Mouse (Mus musculus) neural tube, embryonic 14.5 days (tissue): ENCODE data around the gene Dscam. TPM values are rescaled to one million over a fixed set of nuclear protein-coding genes. Genes with fewer than 3 reads are reported as not detected.

Experiments used
- ATAC-seq: fragments of 200-750 bp; cut with Nextera tagmentation; 2 replicates; pipeline ENCODE4 v1.8.0; 2017; ENCODE audit warnings: low read depth, mild to moderate bottlenecking, moderate TSS enrichment, moderate library complexity
- H3K27ac ChIP-seq: fragments of 300-500 bp; sonication (generic); 2 replicates; pipeline ENCODE4 v1.5.1; 2014; ENCODE audit warnings: low read depth, mild to moderate bottlenecking, control low read depth, low read length, moderate library complexity, mixed read lengths
- H3K27me3 ChIP-seq: fragments of 300-500 bp; sonication (generic); 2 replicates; pipeline ENCODE4 v1.6.1; 2014; ENCODE audit warnings: low read length; ENCODE audit not compliant: control insufficient read depth, insufficient read depth
- H3K36me3 ChIP-seq: fragments of 300-500 bp; sonication (generic); 2 replicates; pipeline ENCODE4 v1.6.1; 2014; ENCODE audit warnings: low read length, mixed read lengths; ENCODE audit not compliant: control insufficient read depth, insufficient read depth
- H3K4me1 ChIP-seq: fragments of 300-500 bp; sonication (generic); 2 replicates; pipeline ENCODE4 v1.6.1; 2014; ENCODE audit warnings: low read length; ENCODE audit not compliant: control insufficient read depth, insufficient read depth
- H3K4me2 ChIP-seq: fragments of 300-500 bp; sonication (generic); 2 replicates; pipeline ENCODE4 v1.6.1; 2014; ENCODE audit warnings: mild to moderate bottlenecking, low read depth, low read length, control low read depth
- H3K4me3 ChIP-seq: fragments of 300-500 bp; sonication (generic); 2 replicates; pipeline ENCODE4 v1.5.1; 2014; ENCODE audit warnings: low read depth, low read length, control low read depth, mixed read lengths
- H3K9ac ChIP-seq: fragments of 300-500 bp; sonication (generic); replicated peaks from 2 replicates; pipeline ENCODE4 v1.6.1; 2014; ENCODE audit warnings: low read depth, mild to moderate bottlenecking, control low read depth, low read length, mixed read lengths
- H3K9me3 ChIP-seq: fragments of 300-500 bp; sonication (generic); 2 replicates; pipeline ENCODE4 v1.6.1; 2016; ENCODE audit warnings: low read length; ENCODE audit not compliant: control insufficient read depth
- WGBS: fragments of 180-500 bp; shearing (Covaris S2); extraction: QIAGEN DNeasy Blood & Tissue Kit; methylation state at CpG from one replicate; pipeline ENCODE4 v1.1.7; 2014; 5-methylcytosine and 5-hydroxymethylcytosine counted together
- polyA plus RNA-seq: library from polyadenylated mRNA; unstranded; fragments of >200 nt; fragmentation: Nextera tagmentation; extraction: Ambion mirVana; gene quantifications from 2 replicates; pipeline ENCODE4 v1.2.1, GENCODE M21; 2014

Gene Dscam
- polyA plus RNA-seq, 1 experiment from 2014 or later: 19.9 TPM

- no peak overlapping the region for H3K9ac ChIP-seq
- WGBS: 25% methylated on average over 12 of the region's 12 CpGs
- H3K4me1 ChIP-seq: peaks cover 6% of the 10 kb centered on the region; the same call in 1 of the 2 replicates
- no peaks in the 10 kb centered on the region for H3K9me3 ChIP-seq
- H3K4me2 ChIP-seq: peak overlapping the region; percentile 7; the same call in 1 of the 2 replicates
- peak overlapping the region; percentile 35; the same call in 1 of the 2 replicates for H3K27ac ChIP-seq
- H3K36me3 ChIP-seq: no peaks in the 10 kb centered on the region
- H3K27me3 ChIP-seq: no peaks in the 10 kb centered on the region
- peak; percentile 54; the same call in 1 of the 2 replicates for ATAC-seq
- no peak overlapping the region for H3K4me3 ChIP-seq
Measured at GRCm38 (mm10) chr16:97144544-97145194, 25.9 kb downstream of the Dscam start.

DNA sequence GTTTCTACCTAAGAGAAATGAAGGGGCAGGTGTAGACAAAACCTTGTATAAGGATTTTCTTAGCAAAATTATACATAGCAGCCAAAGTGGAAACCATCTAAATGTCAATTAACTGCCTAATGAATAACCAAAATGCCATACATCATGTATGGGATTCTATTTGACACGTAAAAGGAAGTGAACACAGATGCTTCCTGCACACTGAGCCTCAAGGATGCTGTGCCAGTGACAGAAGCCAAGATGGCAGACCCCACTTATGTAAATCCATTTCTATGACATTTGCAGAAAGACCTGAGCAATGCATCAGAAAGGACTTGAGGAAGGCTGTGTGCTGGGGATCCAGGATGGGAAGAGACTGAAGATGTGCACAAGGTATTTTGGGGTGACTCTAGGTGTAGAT lies 28.6 kb downstream of the Dscam start:
- no peak overlapping the region for H3K27ac ChIP-seq
- no peak overlapping the region for H3K9ac ChIP-seq
- H3K4me3 ChIP-seq: no peak overlapping the region
- no peaks in the 10 kb centered on the region for H3K9me3 ChIP-seq
- 89% methylated on average over 1 of the region's 1 CpGs for WGBS
- ATAC-seq: no peak
- peaks cover 6% of the 10 kb centered on the region; the same call in 1 of the 2 replicates for H3K4me1 ChIP-seq
- no peaks in the 10 kb centered on the region for H3K27me3 ChIP-seq
- no peak overlapping the region for H3K4me2 ChIP-seq
- H3K36me3 ChIP-seq: no peaks in the 10 kb centered on the region

- Histone ChIP-seq H3K9me3 (no peaks in the 10 kb centered on the region), H3K27me3 (no peaks in the 10 kb centered on the region), H3K4me2 (no peak overlapping the region), H3K27ac (no peak overlapping the region), H3K36me3 (no peaks in the 10 kb centered on the region), H3K4me1 (no peaks in the 10 kb centered on the region), H3K9ac (no peak overlapping the region), H3K4me3 (no peak overlapping the region)
- no peak for ATAC-seq
- WGBS: 85% methylated on average over 10 of the region's 10 CpGs
Measured at GRCm38 (mm10) chr16:97135003-97135827, 35.3 kb downstream of the Dscam start.

DNA sequence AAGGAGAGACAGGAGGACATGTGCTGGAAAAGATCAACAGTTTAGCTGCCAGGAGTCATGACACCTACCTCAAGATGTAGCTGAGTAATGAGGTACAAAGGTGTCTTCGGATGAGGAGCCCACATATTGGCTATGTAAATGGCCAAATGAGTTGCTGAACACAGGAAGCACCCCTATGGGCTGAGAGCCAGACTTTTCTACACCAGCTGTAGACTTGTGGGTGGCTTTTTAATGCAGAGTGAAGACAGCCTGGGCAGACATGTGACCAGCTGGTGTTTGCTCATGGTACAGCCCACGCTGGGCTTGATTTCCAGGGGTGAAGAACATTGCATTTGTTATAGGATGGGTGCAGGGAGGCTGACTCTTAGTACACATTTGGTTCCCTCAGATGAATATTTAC lies 43.3 kb downstream of the Dscam start:
- Histone ChIP-seq H3K9ac (no peak overlapping the region), H3K4me1 (no peaks in the 10 kb centered on the region), H3K27ac (no peak overlapping the region), H3K36me3 (no peaks in the 10 kb centered on the region), H3K4me3 (no peak overlapping the region), H3K9me3 (no peaks in the 10 kb centered on the region), H3K4me2 (no peak overlapping the region), H3K27me3 (no peaks in the 10 kb centered on the region)
- 87% methylated on average over 2 of the region's 2 CpGs for WGBS
- no peak for ATAC-seq

DNA sequence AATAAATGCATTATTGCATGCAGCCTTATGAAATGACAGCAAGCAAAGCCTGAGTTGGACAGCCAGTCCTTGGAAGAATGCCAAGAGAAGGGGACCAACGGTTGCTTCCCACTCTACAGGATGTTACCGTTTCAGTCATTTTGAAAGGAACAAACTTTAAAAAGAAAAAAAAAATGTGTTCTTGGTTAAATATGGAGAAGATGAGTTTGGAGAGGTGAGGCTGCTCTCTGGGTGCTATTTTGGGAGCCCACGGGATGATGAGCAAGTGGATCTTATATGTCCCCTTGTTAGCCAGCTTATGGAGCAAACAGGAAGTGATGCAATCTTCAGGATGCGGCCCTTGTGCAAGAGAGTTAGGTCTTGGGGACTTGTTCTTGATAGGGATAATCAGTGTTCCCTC lies 60.5 kb downstream of the Dscam start:
- no peak overlapping the region for H3K4me2 ChIP-seq
- H3K9me3 ChIP-seq: no peaks in the 10 kb centered on the region
- 84% methylated on average over 4 of the region's 4 CpGs for WGBS
- ATAC-seq: no peak
- no peak overlapping the region for H3K4me3 ChIP-seq
- H3K27me3 ChIP-seq: no peaks in the 10 kb centered on the region
- H3K27ac ChIP-seq: no peak overlapping the region
- H3K9ac ChIP-seq: no peak overlapping the region
- no peaks in the 10 kb centered on the region for H3K4me1 ChIP-seq
- H3K36me3 ChIP-seq: no peaks in the 10 kb centered on the region

DNA sequence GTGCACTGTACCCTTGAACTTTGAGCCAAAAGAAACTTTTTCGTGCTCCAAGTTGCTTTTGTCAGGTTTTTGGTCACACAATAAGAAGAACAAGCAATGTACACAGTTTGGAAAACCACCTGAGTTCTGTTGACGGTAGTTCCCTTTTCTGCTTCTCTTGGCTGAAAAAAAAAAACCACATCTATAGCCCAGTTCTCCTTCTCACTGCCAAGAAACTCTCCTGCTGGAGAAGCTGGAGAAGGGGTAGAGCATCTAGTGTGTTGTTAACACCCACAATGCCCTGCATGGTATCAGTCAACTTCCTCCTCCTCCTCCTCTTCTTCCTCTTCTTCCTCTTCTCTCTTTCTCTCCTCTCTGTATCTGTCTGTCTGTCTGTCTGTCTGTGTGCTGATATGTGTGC lies 65.3 kb downstream of the Dscam start:
- H3K27ac ChIP-seq: no peak overlapping the region
- no peak overlapping the region for H3K9ac ChIP-seq
- no peaks in the 10 kb centered on the region for H3K9me3 ChIP-seq
- no peak overlapping the region for H3K4me3 ChIP-seq
- 81% methylated on average over 2 of the region's 2 CpGs for WGBS
- H3K4me2 ChIP-seq: no peak overlapping the region
- no peaks in the 10 kb centered on the region for H3K4me1 ChIP-seq
- no peaks in the 10 kb centered on the region for H3K36me3 ChIP-seq
- no peak for ATAC-seq
- no peaks in the 10 kb centered on the region for H3K27me3 ChIP-seq

DNA sequence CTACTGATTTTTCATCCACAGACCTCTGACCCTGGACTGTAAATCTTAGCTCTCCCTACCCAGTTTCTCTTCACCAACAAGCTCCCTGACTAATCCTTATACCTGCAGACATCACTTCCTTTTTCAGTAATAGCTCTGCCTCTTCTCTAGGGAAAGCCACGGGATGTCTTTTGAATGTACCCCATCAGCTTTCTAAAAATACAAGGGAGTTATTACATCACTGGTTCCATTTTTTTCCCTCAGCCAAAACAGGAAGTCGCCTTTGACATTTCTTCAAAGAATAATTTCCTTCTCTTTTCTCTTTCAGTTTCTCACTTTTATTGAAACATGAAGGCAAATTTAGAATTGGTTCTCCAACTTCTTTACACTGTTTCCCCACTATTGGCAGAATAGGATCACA lies 67.5 kb downstream of the Dscam start:
- no peak overlapping the region for H3K4me3 ChIP-seq
- no peaks in the 10 kb centered on the region for H3K27me3 ChIP-seq
- H3K27ac ChIP-seq: no peak overlapping the region
- no peak for ATAC-seq
- peaks cover 4% of the 10 kb centered on the region for H3K4me1 ChIP-seq
- no peaks in the 10 kb centered on the region for H3K36me3 ChIP-seq
- no peaks in the 10 kb centered on the region for H3K9me3 ChIP-seq
- 80% methylated on average over 2 of the region's 2 CpGs for WGBS
- no peak overlapping the region for H3K9ac ChIP-seq
- H3K4me2 ChIP-seq: no peak overlapping the region

DNA sequence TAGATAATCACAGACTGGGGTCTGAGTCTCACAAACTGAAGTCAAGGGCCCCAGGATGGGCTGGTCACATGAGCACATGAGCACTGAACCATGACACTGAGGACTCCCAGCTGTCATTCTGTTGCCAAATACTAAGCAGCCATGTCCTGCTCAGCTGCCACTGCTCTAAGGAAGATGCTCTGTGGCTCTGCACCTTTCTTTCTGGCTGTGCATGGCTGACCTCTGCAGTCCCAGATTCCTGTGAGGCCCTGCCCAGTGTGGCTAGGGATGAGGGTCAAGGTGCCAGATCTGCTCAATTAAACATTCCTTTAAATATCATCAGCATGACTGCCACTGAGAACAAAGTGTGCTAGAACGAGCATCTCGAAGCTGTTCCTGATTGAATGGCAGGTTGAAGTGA lies 70.5 kb downstream of the Dscam start:
- no peak overlapping the region for H3K4me3 ChIP-seq
- peaks cover 9% of the 10 kb centered on the region for H3K4me1 ChIP-seq
- 51% methylated on average over 2 of the region's 2 CpGs for WGBS
- no peaks in the 10 kb centered on the region for H3K36me3 ChIP-seq
- 0 out of 2 replicates have a peak, but pooled peaks have one; percentile 25 for ATAC-seq
- no peaks in the 10 kb centered on the region for H3K9me3 ChIP-seq
- H3K9ac ChIP-seq: no peak overlapping the region
- H3K4me2 ChIP-seq: no peak overlapping the region
- H3K27ac ChIP-seq: no peak overlapping the region
- no peaks in the 10 kb centered on the region for H3K27me3 ChIP-seq

DNA sequence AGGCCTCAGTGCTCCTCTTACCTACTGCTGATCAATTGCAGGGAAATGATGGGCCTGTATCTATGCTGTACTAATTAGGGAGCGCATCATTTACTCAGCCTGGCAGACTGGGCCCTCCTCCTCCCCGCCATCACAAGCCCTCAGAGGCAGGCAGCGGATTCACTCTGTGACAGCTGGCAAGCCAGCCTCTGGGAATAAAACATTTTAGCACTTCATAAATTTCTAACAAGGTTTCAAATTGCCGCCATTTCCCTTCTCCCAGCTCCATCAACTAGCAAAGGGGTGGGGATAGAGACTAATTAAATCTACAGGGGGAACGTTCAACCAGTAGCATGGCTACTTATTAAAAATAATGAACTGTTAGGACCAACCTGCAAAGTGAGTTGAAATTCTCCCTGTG lies 72.0 kb downstream of the Dscam start:
- H3K9me3 ChIP-seq: no peaks in the 10 kb centered on the region
- H3K9ac ChIP-seq: no peak overlapping the region
- peaks cover 9% of the 10 kb centered on the region for H3K4me1 ChIP-seq
- H3K27ac ChIP-seq: peak overlapping the region; percentile 66
- 14% methylated on average over 5 of the region's 5 CpGs for WGBS
- no peaks in the 10 kb centered on the region for H3K36me3 ChIP-seq
- no peak overlapping the region for H3K4me2 ChIP-seq
- no peaks in the 10 kb centered on the region for H3K27me3 ChIP-seq
- no peak overlapping the region for H3K4me3 ChIP-seq
- ATAC-seq: peak; percentile 92
